Mouse (Mus musculus) ES-E14 (cell line): ENCODE measurements at regions not wholly inside any gene's neighbourhood (a gene's known extent, or its start where the extent isn't known, plus 50 kb on each side); places are given as distances from the start of the nearest gene placed in this dataset.

Source experiments
- CHD2 ChIP-seq: IDR thresholded peaks from 2 replicates; pipeline ENCODE4 v1.6.1; 2014; ENCODE audit warnings: mild to moderate bottlenecking, low read depth, low read length, inconsistent platforms
- HCFC1 ChIP-seq: IDR thresholded peaks from 2 replicates; pipeline ENCODE4 v1.6.1; 2012; ENCODE audit warnings: low read length, inconsistent platforms, borderline replicate concordance; ENCODE audit not compliant: insufficient read depth
- ZC3H11A ChIP-seq: IDR thresholded peaks from 2 replicates; pipeline ENCODE4 v1.6.1; 2012; ENCODE audit warnings: low read depth, mild to moderate bottlenecking, inconsistent platforms, low read length, borderline replicate concordance

DNA sequence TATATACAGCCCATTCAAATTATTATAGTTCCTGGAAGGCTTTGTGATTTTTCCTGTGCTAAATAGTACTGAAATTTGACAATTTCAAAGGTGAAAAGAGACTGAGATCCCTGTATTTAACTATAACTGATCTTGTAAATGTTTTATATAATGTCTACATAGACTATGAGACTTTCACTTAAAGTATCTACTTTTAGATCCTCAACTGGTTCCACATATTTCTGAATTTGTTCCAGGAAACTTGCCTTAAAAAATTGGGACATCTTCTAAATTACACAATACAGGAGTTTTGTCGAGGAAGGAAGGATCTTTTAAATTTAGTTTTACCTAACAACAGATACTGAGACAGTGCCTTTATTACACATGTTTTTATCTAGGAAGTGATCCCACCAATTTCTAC, 4763.4 kb downstream of the 9330182O14Rik start:
- no peak for TF ChIP-seq ZC3H11A
- TF ChIP-seq HCFC1 = no peak
- TF ChIP-seq CHD2 = no peak
